ENCODE assay signal across 21 mouse cellular contexts in genomic region chr1:158258685-158259292, GRCm38 (mm10).
DNase-seq lines count a peak whose midpoint lies in the region; ATAC-seq and TF ChIP-seq lines count a peak whose summit lies in the region.
"Had no signal": no experiment of that assay in that cellular context is flagged by ENCODE, and none has a peak within 500 bp of the region (broad histone marks: within the 10 kb centered on the region; RNA-seq: fewer than 3 reads in every experiment).

No protein-coding gene starts in this region.

- H3K9ac ChIP-seq in embryonic facial prominence, embryonic 14.5 days (ENCODE audit: low read depth, low read length) = no peak overlapping the region
- H3K9ac ChIP-seq in midbrain, embryonic 11.5 days (ENCODE audit: low read length) = no peak overlapping the region
- H3K9ac ChIP-seq in midbrain, embryonic 15.5 days = no peak overlapping the region
- H3K9ac ChIP-seq in forebrain, embryonic 15.5 days (replicated peaks) = no peak overlapping the region
- H3K9ac ChIP-seq: embryonic facial prominence, embryonic 13.5 days; heart, embryonic 13.5 days; hindbrain, embryonic 15.5 days had no signal

- H3K9me3 ChIP-seq in embryonic facial prominence, embryonic 14.5 days (ENCODE audit: control insufficient read depth, low read length) = no peaks in the 10 kb centered on the region
- H3K9me3 ChIP-seq in embryonic facial prominence, embryonic 10.5 days = no peaks in the 10 kb centered on the region
- H3K9me3 ChIP-seq in midbrain, embryonic 11.5 days (ENCODE audit: control insufficient read depth, low read length) = no peaks in the 10 kb centered on the region
- H3K9me3 ChIP-seq in midbrain, embryonic 15.5 days = no peaks in the 10 kb centered on the region
- H3K9me3 ChIP-seq in forebrain, embryonic 15.5 days = no peaks in the 10 kb centered on the region
- H3K9me3 ChIP-seq: embryonic facial prominence, embryonic 13.5 days; heart, embryonic 13.5 days; hindbrain, embryonic 15.5 days had no signal

- no peak overlapping the region for H3K27ac ChIP-seq in embryonic facial prominence, embryonic 14.5 days (replicated peaks; ENCODE audit: low read depth, low read length)
- H3K27ac ChIP-seq in embryonic facial prominence, embryonic 10.5 days (replicated peaks) = no peak overlapping the region
- H3K27ac ChIP-seq in midbrain, embryonic 11.5 days (ENCODE audit: low read depth, low read length) = no peak overlapping the region
- no peak overlapping the region for H3K27ac ChIP-seq in midbrain, embryonic 15.5 days
- no peak overlapping the region for H3K27ac ChIP-seq in forebrain, embryonic 15.5 days (replicated peaks)
- H3K27ac ChIP-seq: embryonic facial prominence, embryonic 13.5 days; heart, embryonic 13.5 days; hindbrain, embryonic 15.5 days had no signal

- no peak for TF ChIP-seq CTCF in brain, embryonic 14.5 days (IDR thresholded peaks at IDR 0.05; ENCODE audit: borderline replicate concordance, extremely low read depth, insufficient read depth, insufficient read length)

- H3K4me2 ChIP-seq in embryonic facial prominence, embryonic 14.5 days (ENCODE audit: low read depth, low read length) = no peak overlapping the region
- H3K4me2 ChIP-seq in midbrain, embryonic 11.5 days = no peak overlapping the region
- H3K4me2 ChIP-seq in midbrain, embryonic 15.5 days = no peak overlapping the region
- no peak overlapping the region for H3K4me2 ChIP-seq in forebrain, embryonic 15.5 days (replicated peaks)
- H3K4me2 ChIP-seq: embryonic facial prominence, embryonic 13.5 days; heart, embryonic 13.5 days; hindbrain, embryonic 15.5 days had no signal

- TF ChIP-seq POLR2A in brain, embryonic 14.5 days (IDR thresholded peaks at IDR 0.05; ENCODE audit: borderline replicate concordance, extremely low read depth, insufficient read depth, insufficient read length, poor library complexity, severe bottlenecking) = no peak

- H3K4me1 ChIP-seq in embryonic facial prominence, embryonic 14.5 days (ENCODE audit: control insufficient read depth, insufficient read depth, low read length) = no peaks in the 10 kb centered on the region
- H3K4me1 ChIP-seq in embryonic facial prominence, embryonic 10.5 days = no peaks in the 10 kb centered on the region
- no peaks in the 10 kb centered on the region for H3K4me1 ChIP-seq in midbrain, embryonic 11.5 days (ENCODE audit: control insufficient read depth, insufficient read depth, low read length)
- no peaks in the 10 kb centered on the region for H3K4me1 ChIP-seq in midbrain, embryonic 15.5 days
- 0 out of 2 replicates have a peak, but pooled peaks cover 6% of the 10 kb centered on the region for H3K4me1 ChIP-seq in forebrain, embryonic 15.5 days
- H3K4me1 ChIP-seq: embryonic facial prominence, embryonic 13.5 days; heart, embryonic 13.5 days; hindbrain, embryonic 15.5 days had no signal

- peak; percentile 37; the same call in 1 of the 2 replicates for ATAC-seq in embryonic facial prominence, embryonic 14.5 days (ENCODE audit: low read depth)
- ATAC-seq in midbrain, embryonic 11.5 days (ENCODE audit: low FRiP score) = no peak
- no peak for ATAC-seq in midbrain, embryonic 15.5 days (replicated peaks)
- peak; percentile 41; the same call in 1 of the 2 replicates for ATAC-seq in forebrain, embryonic 15.5 days (replicated peaks)
- ATAC-seq: CD4-positive, CD25-positive, alpha-beta regulatory T cell, adult 4 months had no signal

- no peaks in the 10 kb centered on the region for H3K27me3 ChIP-seq in embryonic facial prominence, embryonic 14.5 days (replicated peaks; ENCODE audit: control insufficient read depth, insufficient read depth, low read length)
- H3K27me3 ChIP-seq in embryonic facial prominence, embryonic 10.5 days (replicated peaks; ENCODE audit: low read depth, poor library complexity, severe bottlenecking) = peaks cover 4% of the 10 kb centered on the region; the same call in 1 of the 2 replicates
- no peaks in the 10 kb centered on the region; the same call in 1 of the 2 replicates for H3K27me3 ChIP-seq in midbrain, embryonic 11.5 days (ENCODE audit: control insufficient read depth, insufficient read depth, low read length)
- H3K27me3 ChIP-seq in midbrain, embryonic 15.5 days (replicated peaks) = no peaks in the 10 kb centered on the region
- H3K27me3 ChIP-seq in forebrain, embryonic 15.5 days = no peaks in the 10 kb centered on the region
- H3K27me3 ChIP-seq: embryonic facial prominence, embryonic 13.5 days; hindbrain, embryonic 15.5 days had no signal

- no peak overlapping the region for H3K4me3 ChIP-seq in embryonic facial prominence, embryonic 14.5 days (ENCODE audit: low read depth, low read length)
- H3K4me3 ChIP-seq in embryonic facial prominence, embryonic 10.5 days = no peak overlapping the region
- no peak overlapping the region for H3K4me3 ChIP-seq in midbrain, embryonic 11.5 days (ENCODE audit: low read depth, low read length)
- no peak overlapping the region for H3K4me3 ChIP-seq in midbrain, embryonic 15.5 days
- no peak overlapping the region for H3K4me3 ChIP-seq in forebrain, embryonic 15.5 days
- H3K4me3 ChIP-seq: embryonic facial prominence, embryonic 13.5 days; heart, embryonic 13.5 days; hindbrain, embryonic 15.5 days had no signal

- WGBS in embryonic facial prominence, embryonic 14.5 days = 73% methylated on average over 6 of the region's 6 CpGs
- WGBS in embryonic facial prominence, embryonic 10.5 days = 70% methylated on average over 6 of the region's 6 CpGs
- 89% methylated on average over 6 of the region's 6 CpGs for WGBS in midbrain, embryonic 11.5 days
- 74% methylated on average over 6 of the region's 6 CpGs for whole genome bisulfite sequencing in midbrain, embryonic 15.5 days
- 21% methylated on average over 6 of the region's 6 CpGs for whole genome bisulfite sequencing in forebrain, embryonic 15.5 days

- DNase-seq in embryonic facial prominence, embryonic 14.5 days (ENCODE audit: low spot score) = peak; percentile 29
- no peak for DNase-seq in embryonic facial prominence, embryonic 10.5 days (ENCODE audit: low spot score)
- DNase-seq in midbrain, embryonic 11.5 days (ENCODE audit: low spot score, missing footprints) = peak; percentile 75
- peak; percentile 74 for DNase-seq in brain, embryonic 14.5 days (ENCODE audit: low read depth)
- DNase-seq in cerebellum, adult 9-11 months = no peak
- DNase-seq in urinary bladder, postnatal 36 days (ENCODE audit: low spot score in 2 of 2) = no peak
- DNase-seq: adrenal gland, adult 8-10 months; adrenal gland, postnatal 36 days; B cell, adult 2 months; cerebellum, adult 11 months; cerebellum, adult 8-10 months; cerebellum, postnatal 25 days; gastrocnemius, postnatal 14 days; heart, postnatal 36 days had no signal

- H3K36me3 ChIP-seq in embryonic facial prominence, embryonic 14.5 days (ENCODE audit: control insufficient read depth, insufficient read depth, low read length) = no peaks in the 10 kb centered on the region
- no peaks in the 10 kb centered on the region for H3K36me3 ChIP-seq in embryonic facial prominence, embryonic 10.5 days (replicated peaks)
- no peaks in the 10 kb centered on the region for H3K36me3 ChIP-seq in midbrain, embryonic 11.5 days (ENCODE audit: control insufficient read depth, insufficient read depth, low read length)
- no peaks in the 10 kb centered on the region for H3K36me3 ChIP-seq in midbrain, embryonic 15.5 days (replicated peaks)
- H3K36me3 ChIP-seq in forebrain, embryonic 15.5 days = 0 out of 2 replicates have a peak, but pooled peaks cover 2% of the 10 kb centered on the region
- H3K36me3 ChIP-seq: embryonic facial prominence, embryonic 13.5 days; G1E; heart, embryonic 13.5 days; hindbrain, embryonic 15.5 days had no signal

Comparison
In these comparisons a context has a peak if more than half of its experiments do, and no peak if none do; other contexts are left out.
1. DNase-seq: peak in embryonic facial prominence, embryonic 14.5 days (single experiment), midbrain, embryonic 11.5 days (single experiment) and brain, embryonic 14.5 days (single experiment); none in embryonic facial prominence, embryonic 10.5 days (single experiment), cerebellum, adult 9-11 months (single experiment) and urinary bladder, postnatal 36 days (0 of 2).
2. ATAC-seq: peak in embryonic facial prominence, embryonic 14.5 days (single experiment) and forebrain, embryonic 15.5 days (single experiment); none in midbrain, embryonic 11.5 days (single experiment) and midbrain, embryonic 15.5 days (single experiment).